Mouse (Mus musculus): ENCODE measurements around the gene Ldhc.
"Not testable (repeated sequence)": the region's sequence is repeated elsewhere in the genome, so short reads cannot be mapped to it uniquely, and the experiment has no call there.

Ldhc gene

DNA sequence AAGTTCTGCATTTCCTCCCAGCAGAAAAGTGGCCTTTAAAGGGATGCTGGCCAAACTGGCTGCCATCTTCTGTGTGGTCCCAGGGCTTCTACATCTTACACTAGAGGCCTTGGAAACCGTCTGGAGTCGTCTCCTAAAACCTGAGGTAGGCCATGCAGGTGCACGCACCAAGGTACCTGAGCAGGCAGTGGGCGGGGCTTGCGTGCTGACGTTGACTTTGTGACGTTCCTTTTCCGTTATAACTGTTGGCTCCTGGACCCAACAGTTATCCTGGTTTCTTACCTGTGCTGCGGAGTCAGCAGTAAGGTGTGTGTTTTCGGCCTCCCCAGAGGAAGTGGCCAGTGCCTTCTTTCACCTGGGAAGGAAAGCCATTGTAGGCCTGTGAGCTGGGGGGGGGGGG lies at the start of gene Ldhc:
Gene Ldhc (plus strand): TSS at position 208 of the 400 bp plus-strand sequence.
- DNase-seq (ENCODE audit: low read depth, low spot score): no peak

- DNase-seq (ENCODE audit: low read depth, low spot score): no peak
Measured at GRCm38 (mm10) chr7:46814012-46814411, 47.0 kb upstream of the Ldhc start.

DNA sequence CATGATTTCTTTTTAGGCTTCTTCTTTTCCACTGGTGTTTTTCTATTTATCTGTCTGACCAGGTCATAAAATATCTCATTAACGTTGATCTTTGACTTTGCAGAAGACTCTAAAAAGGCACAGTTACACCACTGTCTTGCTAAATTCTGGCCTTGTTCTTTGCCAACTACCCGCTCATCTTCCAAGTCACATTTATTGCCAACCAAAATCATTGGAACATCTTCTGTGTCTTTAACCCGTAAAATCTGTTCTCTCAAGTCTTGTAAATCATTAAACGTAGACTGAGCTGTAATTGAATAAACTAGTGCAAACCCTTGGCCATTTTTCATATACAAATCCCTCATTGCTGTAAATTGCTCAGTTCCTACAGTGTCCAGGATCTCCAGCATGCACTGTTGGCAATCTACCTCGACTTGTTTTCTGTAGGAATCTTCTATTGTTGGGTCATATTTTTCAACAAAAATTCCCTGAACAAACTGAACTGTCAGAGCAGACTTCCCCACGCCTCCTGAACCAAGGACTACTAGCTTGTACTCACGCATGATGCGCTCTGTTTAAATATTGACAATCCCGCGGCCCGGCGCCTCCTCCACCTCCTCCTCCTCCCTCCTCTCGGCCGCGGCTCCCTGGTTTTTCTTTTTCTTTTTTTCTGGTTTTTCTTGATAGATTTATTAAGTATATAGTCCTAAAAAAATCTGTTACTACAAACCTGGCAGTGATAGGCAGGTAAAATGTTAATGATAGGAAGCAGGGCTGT lies 39.9 kb upstream of the Ldhc start:
- not testable (repeated sequence) for DNase-seq (ENCODE audit: low read depth, low spot score)

GRCm38 (mm10) chr7:46827046-46827802 lies 33.8 kb upstream of the Ldhc start:
- DNase-seq (ENCODE audit: low read depth, low spot score): no peak

DNA sequence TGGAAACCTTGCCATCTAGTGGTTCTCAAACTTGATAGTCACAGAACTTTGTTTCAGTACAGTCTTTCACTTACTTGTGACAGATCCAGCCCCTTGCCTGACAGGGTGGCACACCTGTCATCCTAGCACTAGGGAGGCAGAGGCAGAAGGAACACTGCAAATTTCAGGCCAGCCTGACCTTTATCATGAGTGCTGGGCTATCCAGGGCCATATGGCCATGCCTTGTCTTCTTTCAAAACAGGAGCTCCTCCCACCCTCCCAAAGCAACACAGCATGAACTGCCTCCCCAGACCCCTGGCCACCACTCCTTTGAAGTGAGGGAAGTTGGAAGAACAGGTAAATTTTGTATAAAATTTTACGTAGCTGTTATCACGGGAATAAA lies 33.2 kb upstream of the Ldhc start:
- DNase-seq (ENCODE audit: low read depth, low spot score): no peak

- no peak for DNase-seq (ENCODE audit: low read depth, low spot score)
Measured at GRCm38 (mm10) chr7:46829911-46830310, 31.1 kb upstream of the Ldhc start.

DNA sequence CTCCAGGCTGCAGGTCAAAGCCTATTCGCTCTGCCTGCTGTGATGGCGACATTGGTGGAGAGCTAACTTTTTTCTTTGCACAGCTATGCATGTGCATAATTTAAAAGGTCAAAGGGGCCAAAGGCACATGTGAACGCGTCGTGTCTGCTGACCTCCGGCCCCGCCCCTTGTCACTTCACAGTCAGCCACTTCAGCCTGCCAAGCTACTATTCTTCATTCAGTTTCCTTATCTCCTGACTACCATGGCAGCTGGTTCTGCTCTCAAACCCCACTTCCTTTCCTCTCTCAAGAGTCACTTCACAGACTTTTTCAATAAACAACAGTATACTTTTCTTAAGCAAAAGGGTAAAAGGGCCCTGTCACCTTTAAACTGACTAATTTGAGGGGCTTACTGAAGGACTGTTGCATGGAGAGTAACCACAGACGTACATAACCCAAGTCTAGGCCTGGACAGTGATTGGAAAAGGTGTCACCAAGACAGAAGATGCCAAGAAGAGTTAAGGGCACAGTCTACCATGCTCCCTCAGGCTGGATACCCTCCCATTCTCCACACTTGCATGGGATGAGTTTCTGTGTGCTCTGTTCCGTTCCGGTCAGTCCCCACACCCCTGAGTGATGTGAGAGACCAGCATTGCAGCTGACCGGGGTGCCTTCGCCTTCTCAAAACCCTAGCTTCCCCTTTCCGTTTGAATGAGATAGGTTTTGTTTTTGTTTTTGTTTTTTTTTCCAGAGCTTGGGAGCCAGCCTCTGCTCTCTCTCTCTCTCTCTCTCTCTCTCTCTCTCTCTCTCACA lies 30.0 kb upstream of the Ldhc start:
- no peak for DNase-seq (ENCODE audit: low read depth, low spot score)

GRCm38 (mm10) chr7:46831693-46832092 lies 29.3 kb upstream of the Ldhc start:
- DNase-seq (ENCODE audit: low read depth, low spot score): no peak

DNA sequence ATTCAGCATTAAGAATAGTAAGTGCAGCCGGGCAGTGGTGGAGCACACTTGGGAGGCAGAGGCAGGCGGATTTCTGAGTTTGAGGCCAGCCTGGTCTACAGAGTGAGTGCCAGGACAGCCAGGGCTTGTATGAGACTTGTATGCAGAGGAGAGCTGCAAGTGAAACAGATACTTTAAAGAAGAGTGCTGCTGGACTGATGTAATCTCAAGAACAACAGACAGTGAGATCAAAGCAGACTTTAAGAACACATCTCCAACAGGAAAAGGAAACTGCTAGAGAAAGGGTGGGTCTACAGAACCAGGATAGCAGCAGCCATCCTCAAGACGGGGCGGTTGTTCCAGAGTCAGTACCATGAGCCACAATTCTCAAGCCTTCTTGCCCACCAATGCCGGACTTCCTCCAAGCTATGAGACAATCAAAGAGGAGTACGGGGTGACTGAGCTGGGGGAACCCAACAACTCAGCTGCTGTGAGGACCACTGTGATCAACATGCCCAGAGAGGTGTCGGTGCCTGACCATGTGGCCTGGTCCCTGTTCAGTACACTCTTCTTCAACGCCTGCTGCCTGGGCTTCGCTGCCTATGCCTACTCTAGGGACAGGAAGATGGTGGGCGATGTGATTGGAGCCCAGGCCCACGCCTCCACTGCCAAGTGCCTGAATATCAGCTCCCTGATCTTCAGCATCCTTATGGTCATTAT lies 28.7 kb upstream of the Ldhc start:
- DNase-seq (ENCODE audit: low read depth, low spot score): not testable (repeated sequence)

- DNase-seq (ENCODE audit: low read depth, low spot score): no peak
Measured at GRCm38 (mm10) chr7:46833266-46833665, 27.7 kb upstream of the Ldhc start.

DNA sequence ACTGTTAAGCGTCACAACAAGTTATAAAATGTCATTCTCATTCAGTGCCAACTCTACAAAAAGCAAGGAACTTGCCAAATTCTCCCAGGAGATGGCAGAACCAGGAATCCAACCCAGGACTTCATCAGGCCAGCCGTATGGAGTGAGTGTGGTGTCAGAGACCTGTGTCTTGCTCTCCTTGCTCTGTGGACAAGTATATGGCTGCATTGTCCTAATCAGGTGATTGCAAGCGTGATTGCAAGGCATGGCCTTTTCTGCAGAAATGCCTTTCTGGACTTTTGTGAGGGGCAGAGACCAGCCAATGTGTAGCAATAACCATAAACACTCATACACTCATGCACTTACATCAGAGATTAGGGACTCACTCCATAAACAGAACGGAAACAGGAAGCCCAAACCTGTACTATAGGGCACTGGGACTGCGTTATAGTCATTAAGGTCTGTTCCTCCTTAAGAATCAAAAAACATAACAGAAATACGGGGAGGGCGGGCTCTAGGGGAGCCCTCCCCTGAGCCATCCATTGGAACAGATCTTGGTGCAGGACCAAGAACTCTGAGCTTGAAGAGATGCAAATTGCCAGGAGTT lies 27.2 kb upstream of the Ldhc start:
- DNase-seq (ENCODE audit: low read depth, low spot score): no peak

- DNase-seq (ENCODE audit: low read depth, low spot score): no peak
Measured at GRCm38 (mm10) chr7:46834994-46835610, 25.9 kb upstream of the Ldhc start.

DNA sequence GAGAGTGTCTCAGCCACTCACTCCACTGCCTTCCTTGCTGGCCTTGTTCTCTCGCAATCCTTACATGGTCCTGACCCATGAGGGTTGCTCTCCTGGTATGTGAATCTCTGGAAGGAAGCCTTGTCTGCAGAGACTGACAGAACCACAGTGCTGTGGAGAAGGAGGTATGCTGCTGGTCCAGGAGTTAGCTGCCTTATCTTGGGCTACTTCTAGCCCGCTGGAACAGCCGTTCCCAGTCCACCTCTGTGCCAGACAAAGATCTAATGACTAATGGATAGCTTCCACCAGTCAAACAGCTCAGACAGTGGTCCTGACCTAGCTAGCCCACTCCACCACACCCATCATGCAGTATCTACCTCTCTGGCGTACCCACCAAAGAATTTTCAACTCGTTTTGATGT lies 24.6 kb upstream of the Ldhc start:
- DNase-seq (ENCODE audit: low read depth, low spot score): no peak

GRCm38 (mm10) chr7:46837073-46837472 lies 23.9 kb upstream of the Ldhc start:
- no peak for DNase-seq (ENCODE audit: low read depth, low spot score)

GRCm38 (mm10) chr7:46838104-46838671 lies 22.8 kb upstream of the Ldhc start:
- peak; percentile 64 for DNase-seq (ENCODE audit: low read depth, low spot score)

- DNase-seq (ENCODE audit: low read depth, low spot score): peak; percentile 98
Measured at GRCm38 (mm10) chr7:46838891-46839302, 22.1 kb upstream of the Ldhc start.

DNA sequence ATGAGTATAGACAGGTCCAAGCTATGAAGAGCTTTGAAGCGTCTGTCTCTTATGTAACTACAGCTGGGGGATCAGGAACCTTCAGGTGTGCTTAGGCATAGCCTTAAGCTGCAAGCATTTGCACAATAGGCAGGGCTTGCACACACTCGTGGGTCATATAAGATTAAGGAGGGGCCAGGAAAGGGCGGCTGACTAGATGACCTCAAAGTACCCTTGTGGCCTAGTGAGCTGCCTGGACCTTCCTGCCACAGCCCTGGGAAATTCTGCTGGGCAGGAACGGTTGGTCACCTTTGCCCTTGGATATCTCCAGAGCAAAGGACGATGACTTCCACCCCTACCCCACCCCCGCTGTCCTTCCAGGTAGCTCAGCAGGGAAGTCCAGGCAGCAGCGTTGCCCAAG lies 21.6 kb upstream of the Ldhc start:
- DNase-seq (ENCODE audit: low read depth, low spot score): peak; percentile 45

DNA sequence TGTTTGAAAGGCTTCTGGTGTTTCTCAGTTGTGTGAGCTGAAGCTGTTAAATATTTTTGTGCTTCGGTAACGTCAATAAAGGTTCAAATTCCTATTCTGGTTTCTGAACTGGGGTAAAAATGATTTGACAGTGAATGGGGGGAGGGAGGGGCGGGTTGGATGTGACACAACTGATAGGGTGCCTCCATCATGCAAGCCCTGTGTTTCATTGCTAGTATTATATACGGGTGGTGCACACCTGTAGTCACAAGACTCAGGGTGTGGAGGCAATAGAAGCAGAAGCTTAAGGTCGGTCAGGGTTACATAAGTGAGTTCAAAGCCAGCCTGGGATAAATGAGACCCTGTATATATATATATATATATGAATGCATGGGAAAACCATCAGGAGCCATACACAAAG lies 21.1 kb upstream of the Ldhc start:
- DNase-seq (ENCODE audit: low read depth, low spot score): no peak

DNA sequence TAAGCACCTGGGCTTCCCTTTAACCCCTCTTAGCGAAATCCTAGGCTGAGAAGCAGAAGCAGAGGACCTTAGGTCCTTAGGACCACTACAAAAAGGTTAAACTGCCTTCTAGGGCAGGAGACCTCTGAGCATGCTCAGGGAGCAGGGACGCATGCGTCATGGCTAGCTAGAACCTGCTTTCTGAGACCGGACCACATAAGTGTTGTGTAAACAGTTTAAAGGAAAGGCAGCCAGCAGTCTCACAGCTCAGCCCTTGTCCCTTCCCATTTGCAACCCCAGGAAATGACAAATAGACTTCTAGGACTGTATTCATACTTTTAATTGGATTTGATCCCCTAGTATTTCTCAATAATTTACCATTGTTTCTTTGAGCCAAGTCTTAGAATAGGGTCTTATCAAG lies 20.7 kb upstream of the Ldhc start:
- DNase-seq (ENCODE audit: low read depth, low spot score): no peak

DNA sequence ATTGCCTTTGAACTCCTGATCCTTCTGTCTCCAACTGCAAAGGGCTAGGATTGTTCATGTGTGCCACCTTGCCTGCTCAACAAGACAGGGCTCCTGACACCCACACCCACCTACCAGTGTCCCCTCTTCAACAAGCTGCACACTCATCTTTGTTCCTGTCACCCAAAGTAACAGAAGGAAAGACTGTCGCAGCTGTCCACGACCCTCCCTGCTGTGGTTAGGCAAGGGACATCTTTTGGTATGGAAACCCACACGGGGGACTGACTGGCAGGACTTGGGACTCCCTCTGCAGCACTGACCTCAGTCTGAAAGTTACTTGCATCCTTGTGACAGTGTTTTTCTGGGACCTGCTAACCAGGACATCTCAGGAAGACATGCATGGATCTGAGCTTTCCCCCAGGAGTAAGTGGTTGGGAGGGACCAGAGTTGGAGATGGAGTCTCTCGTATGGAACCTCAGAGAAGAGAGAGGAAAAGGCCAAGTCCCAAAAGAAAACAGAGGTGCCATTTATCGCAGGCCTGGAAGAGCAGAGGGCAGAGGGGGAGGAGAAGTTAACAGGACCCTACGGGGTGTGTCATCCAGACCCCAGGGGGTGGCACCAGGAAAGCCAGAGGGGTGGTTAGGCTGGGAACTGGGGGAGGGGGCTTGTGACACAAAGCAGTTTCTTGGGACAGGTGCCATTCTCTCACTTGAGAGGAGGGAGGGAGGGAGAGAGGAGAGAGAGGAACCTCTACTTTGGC lies 20.0 kb upstream of the Ldhc start, which contains the start of gene Ldha:
Gene Ldha (plus strand): TSS at position 689 of the 739 bp plus-strand sequence.
- no peak for DNase-seq (ENCODE audit: low read depth, low spot score)

All from brain, adult 2 months (tissue).